Comparison of ENCODE assay signal across 14 mouse cellular contexts in the genomic region with DNA sequence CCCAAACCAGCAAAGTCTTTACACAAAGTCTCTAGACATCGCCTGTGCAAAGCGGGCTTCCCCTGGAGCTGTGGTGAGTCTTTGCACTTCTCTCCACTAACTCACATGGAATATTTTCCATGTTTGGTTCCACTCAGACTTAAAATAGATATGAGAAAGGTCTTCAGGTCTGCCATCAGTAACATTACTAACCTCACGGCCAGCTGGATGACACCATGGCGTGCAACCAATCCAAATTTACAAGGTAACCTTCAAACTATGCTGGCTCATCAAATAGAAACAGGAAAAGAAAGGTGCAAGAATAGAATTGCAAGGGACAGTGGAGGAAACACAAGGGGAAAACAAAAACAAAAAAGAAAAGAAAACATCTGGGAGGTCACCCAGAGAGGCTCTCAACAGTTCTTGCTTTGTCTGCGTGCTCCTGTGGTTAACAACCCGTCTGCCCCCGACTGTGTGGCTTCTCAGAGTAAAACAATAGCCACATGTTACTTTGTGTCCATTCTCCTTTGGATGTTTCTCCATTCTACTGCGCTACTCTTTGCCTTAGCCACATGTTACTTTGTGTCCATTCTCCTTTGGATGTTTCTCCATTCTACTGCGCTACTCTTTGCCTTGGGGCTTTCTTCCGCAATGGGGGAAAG.
"Had no signal": no experiment of that assay in that cellular context is flagged by ENCODE, and none has a peak within 500 bp of the region (broad histone marks: within the 10 kb centered on the region; RNA-seq: fewer than 3 reads in every experiment).

No protein-coding gene starts in this region.

- H3K27me3 ChIP-seq: kidney, embryonic 15.5 days; liver, embryonic 13.5 days had no signal

- DNase-seq: kidney, postnatal 10 days; kidney, postnatal 36 days; layer of hippocampus, postnatal 36 days; liver, embryonic 13.5 days; lung, adult 2 months; lung, postnatal 14 days; lung, postnatal 4 days; midbrain, embryonic 14.5 days; thymus, adult 18-20 months; thymus, postnatal 36 days had no signal

- H3K36me3 ChIP-seq: liver, embryonic 13.5 days had no signal

- H3K9ac ChIP-seq: kidney, embryonic 15.5 days; liver, embryonic 13.5 days had no signal

- H3K4me3 ChIP-seq: kidney, embryonic 15.5 days; left cerebral cortex, adult 2 months; liver, embryonic 13.5 days had no signal

- H3K4me2 ChIP-seq: kidney, embryonic 15.5 days; liver, embryonic 13.5 days; midbrain, embryonic 11.5 days had no signal

- H3K9me3 ChIP-seq: kidney, embryonic 15.5 days; liver, embryonic 13.5 days had no signal

- H3K27ac ChIP-seq: kidney, embryonic 15.5 days; left cerebral cortex, adult 2 months; liver, embryonic 13.5 days; stomach, postnatal 0 days had no signal
